Mouse (Mus musculus): ENCODE results near the gene Sfpq.

Sfpq gene

GRCm38 (mm10) chr4:127037158-127037557 is 16.0 kb downstream of the Sfpq start:
- 77% methylated on average over 3 of the region's 3 CpGs for WGBS

GRCm38 (mm10) chr4:127037908-127038827 is 17.0 kb downstream of the Sfpq start:
- 74% methylated on average over 8 of the region's 8 CpGs for WGBS

GRCm38 (mm10) chr4:127038828-127039349 is 17.8 kb downstream of the Sfpq start:
- 93% methylated on average over 3 of the region's 3 CpGs for WGBS

GRCm38 (mm10) chr4:127039871-127040483 is 18.9 kb downstream of the Sfpq start:
- WGBS, result 65% methylated on average over 3 of the region's 3 CpGs

- 72% methylated on average over 4 of the region's 4 CpGs for WGBS
These were observed 22.4 kb downstream of the Sfpq start for GRCm38 (mm10) chr4:127043540-127043939.

GRCm38 (mm10) chr4:127051121-127051520 is 30.0 kb downstream of the Sfpq start:
- WGBS, result 75% methylated on average over 8 of the region's 8 CpGs

- WGBS, result 94% methylated on average over 5 of the region's 5 CpGs
These were observed 31.9 kb downstream of the Sfpq start for GRCm38 (mm10) chr4:127053071-127053470.

GRCm38 (mm10) chr4:127054522-127055198 is 33.5 kb downstream of the Sfpq start:
- WGBS, result 81% methylated on average over 7 of the region's 7 CpGs

- WGBS, result 2% methylated on average over 38 of the region's 38 CpGs
These were observed 39.6 kb downstream of the Sfpq start, which contains the start of gene Zmym1 for GRCm38 (mm10) chr4:127060585-127061290. Gene Zmym1 (minus strand): TSS chr4:127061152.

- WGBS, result 54% methylated on average over 1 of the region's 1 CpGs
These were observed 42.9 kb downstream of the Sfpq start for GRCm38 (mm10) chr4:127064051-127064450.

- WGBS, result 62% methylated on average over 1 of the region's 1 CpGs
These were observed 53.8 kb downstream of the Sfpq start for GRCm38 (mm10) chr4:127074915-127075314.

- under 1% methylated on average over 46 of the region's 46 CpGs for WGBS
These were observed 55.9 kb downstream of the Sfpq start, which contains the start of gene Zmym6 for GRCm38 (mm10) chr4:127076875-127077548. Gene Zmym6 (plus strand): TSS chr4:127077383.

GRCm38 (mm10) chr4:127080806-127081205 is 59.7 kb downstream of the Sfpq start:
- 48% methylated on average over 1 of the region's 1 CpGs for WGBS

GRCm38 (mm10) chr4:127083131-127083530 is 62.0 kb downstream of the Sfpq start:
- 86% methylated on average over 2 of the region's 2 CpGs for WGBS

GRCm38 (mm10) chr4:127085761-127086160 is 64.6 kb downstream of the Sfpq start:
- 93% methylated on average over 1 of the region's 1 CpGs for WGBS
